Comparison of ENCODE assay signal across 7 mouse cellular contexts in the genomic region with DNA sequence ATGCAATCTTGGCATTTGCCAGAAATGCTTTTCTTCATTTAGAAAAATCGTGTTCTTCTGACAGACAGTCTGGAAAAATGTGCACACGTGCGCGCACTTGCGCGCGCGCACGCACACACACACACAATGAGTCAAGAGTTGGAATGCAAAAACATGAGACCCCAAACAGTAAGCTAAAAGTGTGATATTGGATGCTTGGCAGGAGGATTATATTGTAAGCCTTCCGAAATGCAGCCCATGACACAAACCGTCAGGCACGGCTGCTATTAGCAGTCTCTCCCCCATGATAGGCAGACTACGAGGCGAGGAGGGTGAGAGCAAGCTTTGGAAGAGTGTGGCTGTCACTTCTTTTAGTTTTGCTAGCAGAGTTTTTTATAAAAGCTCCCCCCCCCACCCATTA.
DNase-seq lines count a peak whose midpoint lies in the region; ATAC-seq lines count a peak whose summit lies in the region.

No protein-coding gene starts in this region.

- H3K27me3 ChIP-seq in embryonic facial prominence, embryonic 10.5 days (replicated peaks; ENCODE audit: low read depth, poor library complexity, severe bottlenecking), result no peaks in the 10 kb centered on the region
- H3K27me3 ChIP-seq in forebrain, embryonic 16.5 days (replicated peaks; ENCODE audit: control insufficient read depth, insufficient read depth, low read length), result no peaks in the 10 kb centered on the region
- H3K27me3 ChIP-seq in midbrain, embryonic 16.5 days (ENCODE audit: control insufficient read depth, insufficient read depth, low read depth, low read length), result no peaks in the 10 kb centered on the region

- intact Hi-C loops in left cerebral cortex, postnatal 25 days (cut with DNase I), result no loop called here

- H3K27ac ChIP-seq in embryonic facial prominence, embryonic 10.5 days (replicated peaks), result no peak overlapping the region
- H3K27ac ChIP-seq in forebrain, embryonic 16.5 days (ENCODE audit: low read length), result no peak overlapping the region
- H3K27ac ChIP-seq in midbrain, embryonic 16.5 days (ENCODE audit: low read length), result no peak overlapping the region

- peak overlapping the region; percentile 16; the same call in 1 of the 2 replicates for H3K9ac ChIP-seq in forebrain, embryonic 16.5 days (replicated peaks; ENCODE audit: low read depth, low read length)
- H3K9ac ChIP-seq in midbrain, embryonic 16.5 days (ENCODE audit: low read depth, low read length), result peak overlapping the region; percentile 40; the same call in 1 of the 2 replicates

- no peaks in the 10 kb centered on the region for H3K9me3 ChIP-seq in embryonic facial prominence, embryonic 10.5 days
- H3K9me3 ChIP-seq in forebrain, embryonic 16.5 days (ENCODE audit: control insufficient read depth, low read length), result no peaks in the 10 kb centered on the region
- H3K9me3 ChIP-seq in midbrain, embryonic 16.5 days (replicated peaks; ENCODE audit: control insufficient read depth, low read length, poor library complexity, severe bottlenecking), result no peaks in the 10 kb centered on the region

- H3K4me3 ChIP-seq in embryonic facial prominence, embryonic 10.5 days, result peak overlapping the region; percentile 37; the same call in 1 of the 2 replicates
- H3K4me3 ChIP-seq in forebrain, embryonic 16.5 days (replicated peaks; ENCODE audit: low read length), result peak overlapping the region; percentile 37
- peak overlapping the region; percentile 23 for H3K4me3 ChIP-seq in midbrain, embryonic 16.5 days (ENCODE audit: low read depth, low read length)

- no peaks in the 10 kb centered on the region for H3K36me3 ChIP-seq in embryonic facial prominence, embryonic 10.5 days (replicated peaks)
- H3K36me3 ChIP-seq in forebrain, embryonic 16.5 days (ENCODE audit: control insufficient read depth, insufficient read depth), result no peaks in the 10 kb centered on the region
- H3K36me3 ChIP-seq in midbrain, embryonic 16.5 days (ENCODE audit: control insufficient read depth, insufficient read depth, low read length), result no peaks in the 10 kb centered on the region

- 51% methylated on average over 14 of the region's 14 CpGs for WGBS in embryonic facial prominence, embryonic 10.5 days
- WGBS in forebrain, embryonic 16.5 days, result 17% methylated on average over 14 of the region's 14 CpGs
- 32% methylated on average over 14 of the region's 14 CpGs for WGBS in midbrain, embryonic 16.5 days

- ATAC-seq in forebrain, embryonic 16.5 days, result peak; percentile 86
- ATAC-seq in midbrain, embryonic 16.5 days, result peak; percentile 60; the same call in 1 of the 2 replicates

- peak; percentile 5 to 20 for DNase-seq in left cerebral cortex, postnatal 25 days (ENCODE audit: low spot score in 2 of 2)
- no peak for DNase-seq in left cerebral cortex, adult 11 months (ENCODE audit: low spot score)
- peak; percentile 20 for DNase-seq in embryonic facial prominence, embryonic 10.5 days (ENCODE audit: low spot score)
- no peak for DNase-seq in urinary bladder, adult 18-20 months (ENCODE audit: low spot score in 2 of 2)
- DNase-seq in urinary bladder, postnatal 14 days (ENCODE audit: low spot score), result no peak

- peaks cover 9% of the 10 kb centered on the region for H3K4me1 ChIP-seq in embryonic facial prominence, embryonic 10.5 days
- peaks cover 6% of the 10 kb centered on the region; the same call in 1 of the 2 replicates for H3K4me1 ChIP-seq in forebrain, embryonic 16.5 days (replicated peaks; ENCODE audit: control insufficient read depth, insufficient read depth, low read length)
- peaks cover 7% of the 10 kb centered on the region; the same call in 1 of the 2 replicates for H3K4me1 ChIP-seq in midbrain, embryonic 16.5 days (ENCODE audit: control insufficient read depth, insufficient read depth, low read length)

- H3K4me2 ChIP-seq in forebrain, embryonic 16.5 days (ENCODE audit: low read length), result peak overlapping the region; percentile 47
- H3K4me2 ChIP-seq in midbrain, embryonic 16.5 days (ENCODE audit: low read length), result peak overlapping the region; percentile 42

Comparison
In these comparisons a context has a peak if more than half of its experiments do, and no peak if none do; other contexts are left out.
1. DNase-seq: peak in left cerebral cortex, postnatal 25 days (2 of 2) and embryonic facial prominence, embryonic 10.5 days (single experiment); none in left cerebral cortex, adult 11 months (single experiment), urinary bladder, adult 18-20 months (0 of 2) and urinary bladder, postnatal 14 days (single experiment).
2. Peak in every context shown above with its lines, with median percentiles within 50 percentile points of each other: H3K4me3 ChIP-seq.